Mouse (Mus musculus) G1E (cell line): ENCODE results near the gene Lysmd4.

Experiments
- CTCF ChIP-seq: IDR thresholded peaks from 2 replicates; pipeline ENCODE4 v1.5.1; 2012; ENCODE audit warnings: low read depth, low read length, inconsistent platforms, mixed read lengths
- GATA1 ChIP-seq: IDR thresholded peaks from 2 replicates; pipeline ENCODE4 v1.6.1; 2012; ENCODE audit warnings: borderline replicate concordance, low read length, inconsistent platforms, mixed read lengths
- GATA2 ChIP-seq: IDR thresholded peaks from 2 replicates; pipeline ENCODE4 v1.6.1; 2012; ENCODE audit warnings: low read depth, low read length, inconsistent platforms, borderline replicate concordance
- POLR2AphosphoS5 ChIP-seq: IDR thresholded peaks from 2 replicates; pipeline ENCODE4 v1.6.1; 2012; ENCODE audit warnings: low read depth, low read length, inconsistent platforms; ENCODE audit not compliant: insufficient replicate concordance

- TF ChIP-seq GATA1 (no peak), POLR2AphosphoS5 (no peak), CTCF (no peak), GATA2 (no peak)
These were observed 90.9 kb downstream of the Lysmd4 start for GRCm38 (mm10) chr7:67313200-67313599.
